Mouse (Mus musculus) left cerebral cortex, adult 2 months (tissue): ENCODE measurements around the gene Tjp1. TPM values are rescaled to one million over a fixed set of nuclear protein-coding genes. Genes with fewer than 3 reads are reported as not detected.

ENCODE experiments used
- DNase-seq, 2 experiments: peaks; one replicate each; pipeline ENCODE4 v3.0.0; 2021 to 2022; ENCODE audit warnings: low spot score in 2 of 2, mixed read lengths in 1 of 2; ENCODE audit errors: extremely low spot score in 1 of 2
- H3K27ac ChIP-seq: fragments of 200-600 bp; 2 replicates; pipeline ENCODE4 v1.8.1; 2022
- H3K4me3 ChIP-seq: fragments of 200-600 bp; 2 replicates; pipeline ENCODE4 v1.8.1; 2022
- CTCF ChIP-seq: fragments of 200-600 bp; IDR thresholded peaks from 2 replicates; pipeline ENCODE4 v1.8.1; 2022; ENCODE audit warnings: antibody characterized with exemption, mild to moderate bottlenecking, moderate library complexity
- intact Hi-C: fragments of 180-260 bp; cut with DNase I; formaldehyde crosslinking; loops from one replicate; pipeline ENCODE4 v1.15.1; 2025
- total RNA-seq, 2 experiments: library from RNA; stranded (reverse); gene quantifications; 2 replicates each; pipeline ENCODE4 v1.2.3; 2021

Gene Tjp1
- total RNA-seq, 2 experiments from 2014 or later = 148 to 153 TPM

GRCm38 (mm10) chr7:65366153-65366552, 161.4 kb downstream of the Tjp1 start:
- no peak for DNase-seq
- no peak overlapping the region for H3K27ac ChIP-seq
- TF ChIP-seq CTCF = no peak
- intact Hi-C loops = no loop called here
- no peak overlapping the region for H3K4me3 ChIP-seq

- TF ChIP-seq CTCF = no peak
- Histone ChIP-seq H3K4me3 (no peak overlapping the region), H3K27ac (no peak overlapping the region)
- intact Hi-C loops = no loop called here
- DNase-seq = no peak
Measured at GRCm38 (mm10) chr7:65365560-65365959, 162.0 kb downstream of the Tjp1 start.

- no peak overlapping the region for H3K4me3 ChIP-seq
- intact Hi-C loops = no loop called here
- no peak for TF ChIP-seq CTCF
- peak overlapping the region; percentile 71 for H3K27ac ChIP-seq
- no peak for DNase-seq
Measured at GRCm38 (mm10) chr7:65360278-65360677, 167.3 kb downstream of the Tjp1 start.

- Histone ChIP-seq H3K4me3 (no peak overlapping the region), H3K27ac (peak overlapping the region; percentile 71)
- no peak for DNase-seq
- intact Hi-C loops = loop anchor here (5.0 kb wide), 1 partner anchor 58 kb away; no protein-coding TSS in a partner anchor
- no peak for TF ChIP-seq CTCF
Measured at GRCm38 (mm10) chr7:65359774-65360173, 167.8 kb downstream of the Tjp1 start.

- intact Hi-C loops = loop anchor here (5.0 kb wide), 1 partner anchor 60 kb away; no protein-coding TSS in a partner anchor
- peak in 1 of 2 experiments; percentile 54 for DNase-seq
Measured at GRCm38 (mm10) chr7:65357538-65357937, 170.0 kb downstream of the Tjp1 start.

GRCm38 (mm10) chr7:65356204-65356603, 171.4 kb downstream of the Tjp1 start:
- TF ChIP-seq CTCF = no peak

More at GRCm38 (mm10) chr7:65357538-65357937, 170.0 kb downstream of the Tjp1 start:
- Histone ChIP-seq H3K4me3 (no peak overlapping the region), H3K27ac (peak overlapping the region; percentile 73)
- no peak for TF ChIP-seq CTCF

GRCm38 (mm10) chr7:65354908-65355307, 172.7 kb downstream of the Tjp1 start:
- TF ChIP-seq CTCF = no peak
- intact Hi-C loops = loop anchor here (5.0 kb wide), 1 partner anchor 62 kb away; no protein-coding TSS in a partner anchor
- Histone ChIP-seq H3K27ac (no peak overlapping the region; the same call in 1 of the 2 replicates), H3K4me3 (no peak overlapping the region)
- no peak for DNase-seq

More at GRCm38 (mm10) chr7:65356204-65356603, 171.4 kb downstream of the Tjp1 start:
- H3K27ac ChIP-seq = peak overlapping the region; percentile 73; the same call in 1 of the 2 replicates
- no peak overlapping the region for H3K4me3 ChIP-seq
- DNase-seq = no peak
- intact Hi-C loops = loop anchor here (5.0 kb wide), 1 partner anchor 61 kb away; no protein-coding TSS in a partner anchor

GRCm38 (mm10) chr7:65350348-65351079, 177.1 kb downstream of the Tjp1 start:
- H3K4me3 ChIP-seq = no peak overlapping the region
- no peak overlapping the region for H3K27ac ChIP-seq
- DNase-seq = no peak
- TF ChIP-seq CTCF = no peak
- intact Hi-C loops = no loop called here

GRCm38 (mm10) chr7:65348540-65348939, 179.0 kb downstream of the Tjp1 start:
- no peak overlapping the region for H3K4me3 ChIP-seq
- no peak for TF ChIP-seq CTCF
- H3K27ac ChIP-seq = no peak overlapping the region
- intact Hi-C loops = no loop called here
- DNase-seq = no peak

- intact Hi-C loops = no loop called here
- Histone ChIP-seq H3K4me3 (no peak overlapping the region), H3K27ac (no peak overlapping the region)
- DNase-seq = no peak
- TF ChIP-seq CTCF = no peak
Measured at GRCm38 (mm10) chr7:65345314-65345713, 182.3 kb downstream of the Tjp1 start.

- intact Hi-C loops = no loop called here
- no peak for DNase-seq
- Histone ChIP-seq H3K4me3 (no peak overlapping the region), H3K27ac (no peak overlapping the region)
- no peak for TF ChIP-seq CTCF
Measured at GRCm38 (mm10) chr7:65337581-65338270, 189.9 kb downstream of the Tjp1 start.

- no peak for DNase-seq
- Histone ChIP-seq H3K27ac (no peak overlapping the region), H3K4me3 (no peak overlapping the region)
- no peak for TF ChIP-seq CTCF
- intact Hi-C loops = no loop called here
Measured at GRCm38 (mm10) chr7:65333081-65333760, 194.4 kb downstream of the Tjp1 start.
